Mouse (Mus musculus) gastrocnemius, postnatal 14 days (tissue): ENCODE results near the gene Col1a1. TPM values are rescaled to one million over a fixed set of nuclear protein-coding genes. Genes with fewer than 3 reads are reported as not detected.
A peak's percentile ranks its signal among the peaks of the same experiment; 100 is the strongest.

Source experiments
- DNase-seq: peaks from one replicate; pipeline ENCODE4 v3.0.0; 2021; ENCODE audit warnings: mixed read lengths
- intact Hi-C: fragments of 180-260 bp; cut with DNase I; formaldehyde crosslinking; loops from one replicate; pipeline ENCODE4 v1.15.1; 2025; ENCODE audit warnings: low total_unique reads
- long read RNA-seq, 2 experiments: library from polyadenylated mRNA; stranded (forward); transcript quantifications; one replicate each; pipeline ENCODE4 v2.0.0; 2021
- total RNA-seq, 2 experiments: library from RNA; stranded (reverse); gene quantifications; 2 replicates each; pipeline ENCODE4 v1.2.3; 2021

Col1a1 gene
- total RNA-seq, result 1,000 to 10,000 TPM; 3,539 to 4,018 TPM
- long read RNA-seq, experiment 1, full-length matches to known transcripts, result 2,996 of 4,124 reads
- long read RNA-seq, experiment 1, partial matches to known transcripts, result 893 of 4,124 reads
- long read RNA-seq, experiment 1, other reads (novel, unspliced or antisense), result 235 of 4,124 reads
- long read RNA-seq, experiment 2, full-length matches to known transcripts, result 3,894 of 4,801 reads
- long read RNA-seq, experiment 2, partial matches to known transcripts, result 689 of 4,801 reads
- long read RNA-seq, experiment 2, other reads (novel, unspliced or antisense), result 218 of 4,801 reads

DNA sequence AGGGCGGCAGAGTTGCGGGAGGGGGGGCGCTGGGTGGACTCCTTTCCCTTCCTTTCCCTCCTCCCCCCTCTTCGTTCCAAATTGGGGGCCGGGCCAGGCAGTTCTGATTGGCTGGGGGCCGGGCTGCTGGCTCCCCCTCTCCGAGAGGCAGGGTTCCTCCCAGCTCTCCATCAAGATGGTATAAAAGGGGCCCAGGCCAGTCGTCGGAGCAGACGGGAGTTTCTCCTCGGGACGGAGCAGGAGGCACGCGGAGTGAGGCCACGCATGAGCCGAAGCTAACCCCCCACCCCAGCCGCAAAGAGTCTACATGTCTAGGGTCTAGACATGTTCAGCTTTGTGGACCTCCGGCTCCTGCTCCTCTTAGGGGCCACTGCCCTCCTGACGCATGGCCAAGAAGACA, at the start of gene Col1a1:
Col1a1 (plus strand) TSS at position 180 of the 400 bp plus-strand sequence.
- intact Hi-C loops, result loop anchor here (2.0 to 5.0 kb wide), 2 partner anchors 36 to 69 kb away; no protein-coding TSS in a partner anchor
- DNase-seq, result peak; percentile 93

DNA sequence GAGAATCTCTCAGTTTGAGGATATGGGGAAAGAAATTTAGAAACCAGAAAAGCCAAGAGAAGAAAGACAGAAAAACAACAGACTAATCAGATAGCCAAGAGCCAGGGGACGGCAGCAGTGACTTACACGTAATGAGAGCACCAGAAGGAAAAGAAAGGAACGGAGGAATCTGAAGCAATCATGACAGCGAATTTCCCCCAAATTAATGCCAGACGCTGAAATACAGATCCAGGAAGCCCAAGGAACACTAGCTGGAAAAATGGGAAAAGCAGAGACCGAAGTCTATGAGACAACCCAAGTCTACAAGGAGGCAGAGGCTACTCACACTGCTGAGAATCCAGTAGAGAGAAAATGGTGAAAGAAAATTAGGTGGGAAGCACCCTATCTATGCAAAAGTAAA, 44.9 kb upstream of the Col1a1 start:
- no peak for DNase-seq
- intact Hi-C loops, result no loop called here

DNA sequence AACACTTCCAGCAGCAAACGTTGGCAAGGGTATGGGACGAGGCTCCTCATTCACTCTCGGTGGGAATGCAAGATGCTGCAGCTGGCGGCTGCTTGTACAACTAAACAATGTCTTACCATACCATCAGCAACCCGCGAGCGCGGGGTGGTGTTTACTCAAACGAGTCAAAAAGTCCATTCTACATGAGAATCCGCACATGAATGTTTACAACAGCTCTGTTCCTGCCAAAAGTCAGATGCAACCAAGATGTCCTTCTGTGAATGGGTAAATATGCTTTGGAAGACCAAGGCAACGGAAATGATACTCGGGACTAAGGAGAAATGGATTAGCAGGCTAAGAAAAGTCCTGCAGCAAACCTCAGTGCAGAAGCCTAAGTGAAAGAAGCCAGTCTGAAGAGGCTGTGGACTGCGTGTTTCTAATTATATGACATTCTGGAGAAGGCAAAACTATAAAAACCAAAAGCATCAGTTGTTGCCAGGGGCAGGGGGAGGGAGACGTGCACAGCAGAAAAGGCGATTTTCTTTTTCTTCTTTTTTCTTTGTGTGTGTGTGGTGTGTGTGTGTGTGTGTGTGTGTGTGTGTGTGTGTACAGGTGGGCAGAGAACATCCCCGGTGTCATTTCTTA, 39.2 kb upstream of the Col1a1 start:
- intact Hi-C loops, result no loop called here
- DNase-seq, result no peak

DNA sequence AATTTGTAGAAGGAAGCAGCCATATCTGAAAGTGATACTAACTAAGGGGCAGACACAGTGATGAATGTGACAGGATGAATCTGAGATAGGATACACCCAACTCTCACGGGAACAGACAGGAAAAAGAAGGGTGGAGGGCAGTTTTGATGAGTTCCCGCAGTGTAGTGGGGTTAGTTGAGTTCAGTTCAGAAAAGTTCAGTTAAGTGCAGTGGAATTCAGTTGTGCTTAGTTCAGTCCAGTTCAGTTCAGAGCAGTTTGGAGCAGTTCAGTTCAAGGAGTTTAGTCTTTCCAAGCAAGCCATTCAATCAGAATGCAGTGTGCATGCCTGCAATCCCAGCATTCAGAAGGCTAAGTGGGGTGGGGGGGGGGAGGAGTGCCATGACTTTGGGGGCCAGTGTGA, 34.8 kb upstream of the Col1a1 start:
- DNase-seq, result no peak
- intact Hi-C loops, result no loop called here

DNA sequence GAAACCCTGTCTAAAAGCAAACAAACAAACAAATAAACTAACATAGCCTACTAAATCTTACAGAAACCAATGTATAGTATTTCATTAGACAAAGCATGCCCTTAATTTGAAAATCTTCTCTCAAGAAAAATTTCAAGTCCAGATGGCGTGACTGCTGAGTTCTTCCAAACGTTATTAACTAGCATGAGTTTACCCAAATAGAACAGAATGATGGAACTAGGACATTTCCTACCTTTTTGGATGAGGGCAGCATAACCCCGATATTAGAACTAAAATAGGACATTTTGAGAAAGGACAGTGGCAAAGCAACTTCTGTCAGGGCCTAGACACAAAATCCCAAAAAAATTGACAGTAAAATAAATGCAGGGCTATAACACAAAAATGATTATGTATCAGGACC, 31.7 kb upstream of the Col1a1 start:
- DNase-seq, result no peak
- intact Hi-C loops, result no loop called here

DNA sequence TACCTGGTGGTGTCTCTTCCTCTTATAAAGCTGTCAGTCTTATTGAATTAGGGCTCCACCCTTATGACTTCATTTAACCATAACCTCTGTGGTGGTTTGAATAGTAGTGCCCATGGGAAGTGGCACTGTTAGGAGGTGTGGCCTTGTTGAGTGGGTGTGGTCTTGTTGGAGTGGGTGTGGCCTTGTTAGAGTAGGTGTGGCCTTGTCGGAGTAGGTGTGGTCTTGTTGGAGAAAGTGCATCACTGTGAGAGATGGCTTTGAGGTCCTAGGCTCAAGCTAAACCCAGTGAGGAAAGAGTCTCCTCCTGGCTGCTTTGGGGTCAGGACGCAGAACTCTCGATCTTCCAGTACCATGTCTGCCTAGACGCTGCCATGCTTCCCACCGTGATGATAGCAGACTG, 25.1 kb upstream of the Col1a1 start:
- intact Hi-C loops, result no loop called here

DNA sequence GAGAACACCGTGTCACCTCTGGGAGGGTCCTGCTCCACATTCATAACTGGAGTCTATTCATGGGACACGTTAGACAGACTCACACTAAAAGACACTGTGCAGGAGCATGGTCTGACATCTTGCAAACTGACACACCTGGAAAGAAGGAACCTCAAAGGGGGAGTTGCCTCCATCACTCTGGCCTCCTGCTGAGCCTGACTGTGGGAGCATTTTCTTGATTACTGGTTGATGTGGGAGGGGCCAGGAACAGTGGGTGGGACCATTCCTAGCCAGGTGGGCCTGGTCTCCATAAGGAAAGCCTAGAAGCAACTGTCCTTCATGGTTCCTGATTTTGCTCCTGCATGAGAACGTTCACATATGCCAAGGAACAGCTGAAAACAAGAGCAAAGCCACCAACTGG, 23.5 kb upstream of the Col1a1 start:
- intact Hi-C loops, result no loop called here
- no peak for DNase-seq

More for the DNA sequence above, 25.1 kb upstream of the Col1a1 start:
- no peak for DNase-seq

DNA sequence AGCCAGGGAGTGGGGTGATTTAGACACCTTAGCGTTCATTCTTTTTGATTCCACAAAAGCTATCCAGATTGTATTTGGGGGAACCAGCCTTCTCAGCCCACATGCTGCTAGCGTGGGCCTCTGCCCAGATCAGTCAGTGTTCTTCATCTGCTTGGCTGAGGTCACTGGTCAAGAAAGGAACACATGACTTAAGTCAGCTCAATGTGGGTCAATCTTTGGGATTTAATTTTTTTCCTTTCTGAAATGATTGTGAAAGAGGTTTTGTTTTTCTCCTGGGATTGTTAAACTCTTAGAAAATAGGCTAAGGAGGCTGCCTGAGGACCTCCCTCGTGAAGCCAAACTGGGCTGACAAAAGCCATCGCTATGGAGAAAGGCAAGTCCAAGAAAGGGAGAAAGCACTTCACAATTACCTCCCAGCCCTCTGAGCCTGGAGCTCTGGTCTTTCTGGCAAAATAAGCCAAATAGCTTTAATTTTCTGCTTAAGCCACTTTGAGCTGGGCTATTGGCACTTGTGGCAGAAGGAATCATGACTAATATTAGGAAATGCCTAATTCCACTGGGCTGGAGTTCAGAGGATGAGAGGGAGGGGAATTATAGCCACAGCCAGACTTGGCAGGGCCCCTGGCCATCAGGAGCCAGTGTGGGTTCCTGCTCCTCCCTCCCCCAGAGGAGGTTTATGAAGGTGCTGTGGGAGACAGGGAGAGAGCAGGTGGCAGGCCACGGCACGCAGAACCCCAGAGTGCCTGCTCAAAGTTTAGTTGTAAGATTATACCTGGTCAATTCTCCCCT, 22.5 kb upstream of the Col1a1 start:
- DNase-seq, result peak; percentile 66
- intact Hi-C loops, result no loop called here

DNA sequence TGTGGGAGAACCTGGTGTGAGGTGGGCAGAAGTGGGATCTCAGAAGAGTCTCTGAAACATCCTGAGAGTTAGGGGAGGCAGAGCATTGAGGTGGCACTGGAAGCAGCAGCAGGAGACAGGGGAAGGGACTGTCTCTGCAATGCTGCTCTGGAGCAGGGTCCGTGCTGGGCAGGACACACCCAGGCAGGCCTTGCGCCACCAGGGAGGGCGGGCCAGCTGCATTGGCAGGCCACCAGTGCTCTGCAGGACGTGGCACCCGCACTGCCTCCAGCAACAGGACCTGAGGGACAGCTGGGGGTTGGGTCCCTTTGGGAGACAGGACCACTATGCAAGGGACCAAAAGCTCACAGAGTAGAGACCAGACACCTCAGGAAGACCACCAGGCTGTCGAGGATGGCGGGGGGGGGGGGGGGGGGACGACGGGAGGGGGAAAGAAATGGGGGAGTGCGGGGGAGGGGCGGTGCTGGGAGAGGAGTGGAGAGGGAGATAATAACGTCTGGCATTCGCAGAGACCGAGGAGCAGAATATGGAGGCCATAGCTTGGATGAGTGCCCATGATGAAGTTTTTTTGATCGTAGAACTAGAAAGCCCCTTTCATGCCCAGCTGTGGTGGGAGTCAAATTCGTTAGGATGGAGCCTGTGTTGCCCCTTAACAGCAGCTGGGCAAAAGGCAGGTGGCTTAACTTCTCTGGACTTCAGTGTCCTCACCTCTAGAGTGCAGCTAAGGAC, 20.2 kb upstream of the Col1a1 start:
- intact Hi-C loops, result loop anchor here (5.0 kb wide), 1 partner anchor 39 kb away; no protein-coding TSS in a partner anchor
- DNase-seq, result peak; percentile 83

DNA sequence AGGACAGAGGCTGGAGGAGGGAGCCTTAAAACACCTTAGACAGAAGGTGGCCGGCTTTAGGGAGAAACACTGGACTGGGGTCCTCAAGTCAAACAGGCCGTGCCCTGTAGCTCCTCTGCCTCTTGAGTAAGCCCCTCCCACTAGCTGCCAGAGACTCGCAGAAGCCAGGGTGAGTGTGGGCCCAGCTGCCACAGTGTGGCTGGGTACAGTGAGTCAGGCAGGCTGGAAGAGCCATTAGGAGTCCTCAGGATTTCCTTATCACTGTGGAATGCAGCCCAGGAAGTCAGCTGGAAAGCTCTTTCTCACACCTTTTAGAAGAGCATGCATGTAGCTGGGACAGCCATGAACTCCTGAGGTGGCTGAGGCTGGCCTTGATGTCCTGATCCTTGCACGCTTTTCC, 19.5 kb upstream of the Col1a1 start:
- peak; percentile 21 for DNase-seq

DNA sequence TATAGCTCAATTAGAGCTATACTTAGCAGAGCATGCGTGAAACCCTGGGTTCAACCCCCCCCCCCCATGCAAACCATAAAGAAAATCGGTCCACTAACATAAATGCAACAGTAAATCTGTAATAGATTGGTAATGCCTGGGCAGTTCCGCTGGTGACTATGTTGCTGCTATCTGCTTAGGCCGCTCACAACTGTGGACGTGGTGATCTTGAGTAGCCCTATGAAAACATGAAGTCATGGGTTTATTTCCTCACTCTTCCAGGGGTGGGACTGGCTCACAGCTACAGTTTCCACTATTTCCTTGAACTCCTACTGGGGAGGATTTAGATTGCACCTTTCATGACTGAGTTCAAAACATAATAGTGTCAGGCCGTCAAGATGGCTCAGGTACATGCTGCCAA, 18.3 kb upstream of the Col1a1 start:
- no peak for DNase-seq
- intact Hi-C loops, result loop anchor here (5.0 kb wide), 1 partner anchor 40 kb away; no protein-coding TSS in a partner anchor

More for the DNA sequence above, 19.5 kb upstream of the Col1a1 start:
- intact Hi-C loops, result loop anchor here (5.0 kb wide), 1 partner anchor 39 kb away; no protein-coding TSS in a partner anchor

DNA sequence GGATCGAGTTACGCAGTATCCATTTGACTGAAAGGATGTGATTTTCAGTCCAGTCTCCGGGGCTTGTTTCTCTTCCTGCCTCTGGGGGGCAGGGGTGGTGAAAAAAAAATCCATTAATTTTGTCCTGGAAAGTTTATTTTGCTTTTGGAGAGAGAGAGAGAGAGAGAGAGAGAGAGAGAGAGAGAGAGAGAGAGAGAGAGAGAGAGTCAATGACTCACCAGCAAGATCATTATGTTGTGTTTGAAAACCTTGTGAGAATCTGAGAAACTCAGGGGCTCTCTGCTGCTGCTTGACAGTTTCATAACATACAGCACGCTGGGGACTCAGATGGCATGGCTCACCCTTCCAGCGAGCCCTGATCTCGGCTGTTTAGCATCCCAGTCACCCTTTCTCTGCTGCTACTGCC, 15.0 kb upstream of the Col1a1 start:
- intact Hi-C loops, result no loop called here
- DNase-seq, result no peak

DNA sequence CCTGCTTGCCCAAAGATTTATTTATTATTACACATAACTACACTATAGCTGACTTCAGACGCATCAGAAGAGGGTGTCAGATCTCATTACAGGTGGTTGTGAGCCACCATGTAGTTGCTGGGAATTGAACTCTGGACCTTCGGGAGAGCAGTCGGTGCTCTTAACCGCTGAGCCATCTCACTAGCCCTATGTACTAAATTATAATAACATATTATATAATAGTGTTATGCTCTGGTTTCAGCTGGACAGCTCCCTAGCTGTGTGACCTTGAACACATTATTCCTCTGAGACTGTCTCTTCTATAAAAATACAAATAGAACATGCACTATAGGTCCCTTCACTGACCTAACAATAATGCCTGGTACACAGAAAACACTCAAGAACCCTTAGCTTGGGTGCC, 11.0 kb upstream of the Col1a1 start:
- DNase-seq, result no peak
- intact Hi-C loops, result no loop called here

DNA sequence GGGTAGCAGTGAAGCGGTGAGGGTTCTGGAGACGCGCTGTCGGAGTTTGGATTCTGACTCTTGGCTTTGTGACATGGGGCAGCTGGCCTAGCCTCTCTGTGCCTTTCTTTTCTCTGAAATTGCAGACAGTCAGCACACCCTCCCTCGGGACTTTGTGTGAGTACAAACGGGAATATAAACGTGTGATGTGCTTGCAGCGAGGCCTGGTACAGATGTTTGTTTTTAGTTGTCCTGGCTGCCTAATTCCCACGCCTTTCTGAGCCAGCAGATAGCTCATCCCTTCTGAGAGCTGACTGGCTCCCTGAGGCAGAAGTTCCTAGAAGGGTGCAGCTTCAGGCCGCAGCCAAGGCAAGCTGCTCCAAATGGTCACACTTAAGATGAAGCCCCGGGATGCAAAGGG, 9.6 kb upstream of the Col1a1 start:
- intact Hi-C loops, result no loop called here
- peak; percentile 53 for DNase-seq

DNA sequence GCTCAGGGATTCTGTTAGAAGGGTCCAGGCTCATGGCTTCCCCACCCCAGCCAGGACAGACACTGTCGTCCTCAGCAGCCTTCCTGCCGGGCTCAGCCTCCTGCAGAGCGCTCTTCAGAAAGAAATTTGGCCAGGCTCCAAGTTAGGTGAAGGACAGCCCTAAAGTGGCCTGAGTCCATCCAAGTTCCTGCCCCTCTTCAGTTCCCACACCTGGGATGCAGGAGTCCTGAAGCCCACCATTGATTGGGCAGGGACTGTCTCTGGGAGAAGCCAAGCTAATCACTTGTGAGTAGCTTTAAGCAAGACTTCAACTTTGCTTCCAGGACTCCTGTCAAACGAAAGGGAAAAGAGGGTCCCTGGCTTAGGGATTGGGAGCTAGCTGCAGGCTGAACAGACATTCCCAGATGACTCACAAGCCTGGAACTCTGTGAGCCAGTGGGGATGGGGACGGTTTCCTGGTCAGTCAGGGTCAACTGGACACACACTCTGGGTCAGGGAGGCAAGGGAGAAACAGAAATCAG, 8.2 kb upstream of the Col1a1 start:
- DNase-seq, result peak; percentile 52

DNA sequence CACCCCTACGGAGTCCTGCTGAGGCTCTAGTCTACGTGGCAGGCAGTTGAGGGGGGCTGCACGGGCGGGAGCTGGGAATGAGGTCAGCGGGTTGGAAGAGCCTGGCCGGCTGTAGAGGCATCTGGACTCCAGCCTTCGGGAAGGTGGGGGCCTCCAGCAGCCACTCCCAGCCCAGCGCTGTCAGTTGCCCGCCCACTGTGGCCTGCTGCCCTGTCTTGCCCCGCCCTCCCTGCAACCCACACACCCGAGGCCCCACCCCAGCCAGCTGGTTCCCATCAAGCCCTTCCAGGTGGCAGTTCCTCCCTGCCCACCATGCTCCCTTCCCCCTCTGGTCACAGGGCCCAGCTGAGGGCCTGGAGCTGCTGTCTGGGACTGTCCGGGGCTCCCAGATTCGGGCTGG, 7.2 kb upstream of the Col1a1 start:
- intact Hi-C loops, result no loop called here

More for the DNA sequence above, 8.2 kb upstream of the Col1a1 start:
- intact Hi-C loops, result no loop called here

DNA sequence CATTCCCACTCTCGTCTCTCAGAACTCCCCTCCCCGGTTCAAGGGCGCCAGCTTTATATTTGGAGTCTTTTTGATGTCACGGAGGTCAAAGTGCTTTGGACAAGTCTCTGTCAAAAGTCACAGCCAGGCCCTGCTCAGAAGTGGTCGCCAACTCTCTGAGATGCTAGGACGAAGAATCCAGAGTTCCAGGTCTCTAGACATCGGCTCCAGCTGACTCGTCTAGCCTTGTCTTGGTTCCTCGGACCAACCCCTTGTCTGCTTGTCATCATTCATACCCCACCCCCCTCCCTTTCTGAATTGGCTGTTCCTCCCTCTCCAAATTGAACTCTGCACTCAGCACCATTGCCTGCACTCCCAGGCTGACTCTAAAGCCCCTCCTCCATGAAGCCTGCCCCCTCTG, 6.4 kb upstream of the Col1a1 start:
- intact Hi-C loops, result no loop called here
- DNase-seq, result peak; percentile 25

More for the DNA sequence above, 7.2 kb upstream of the Col1a1 start:
- DNase-seq, result peak; percentile 96

DNA sequence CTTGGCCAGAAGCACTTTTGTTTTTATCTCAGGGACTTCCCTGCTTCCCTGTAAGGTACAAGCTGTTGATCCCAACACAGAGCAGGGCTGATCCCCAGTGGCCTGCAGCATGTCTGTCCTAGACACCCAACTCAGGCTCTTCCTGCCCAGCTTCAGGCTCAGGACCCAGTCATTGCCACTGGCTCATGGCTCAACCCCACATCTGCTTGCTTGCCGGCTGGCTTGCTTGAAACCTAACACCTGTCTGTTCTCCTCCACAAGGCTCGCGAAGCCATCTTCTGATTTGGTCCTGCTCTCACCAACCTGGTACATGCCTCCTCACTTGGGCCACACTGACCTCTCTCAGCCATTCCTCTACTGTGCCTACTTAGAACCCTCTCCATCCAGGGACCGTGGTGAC, 5.9 kb upstream of the Col1a1 start:
- intact Hi-C loops, result no loop called here
- no peak for DNase-seq

DNA sequence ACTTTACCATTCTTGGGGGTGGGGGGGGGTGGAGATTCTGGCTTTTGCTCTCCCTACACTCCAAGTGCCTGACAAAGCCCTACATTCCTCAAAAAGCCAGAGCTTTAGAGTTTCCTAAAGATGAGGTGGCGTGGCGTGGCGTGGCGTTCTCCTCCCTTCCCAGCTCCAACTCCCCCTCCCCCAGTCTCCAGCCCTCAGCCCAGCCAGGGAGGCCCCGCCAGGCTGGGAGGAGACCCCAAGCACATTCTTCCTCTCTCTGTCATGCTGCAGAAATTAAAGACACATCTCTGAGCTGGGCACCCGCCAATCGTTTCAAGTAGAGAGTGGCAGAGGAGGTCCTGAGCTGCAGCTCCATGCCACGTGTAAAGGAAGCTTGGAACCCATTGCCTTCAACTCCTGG, 2.4 kb upstream of the Col1a1 start:
- DNase-seq, result peak; percentile 82
- intact Hi-C loops, result no loop called here
